ENCODE assay signal across 15 mouse cellular contexts in the genomic region with DNA sequence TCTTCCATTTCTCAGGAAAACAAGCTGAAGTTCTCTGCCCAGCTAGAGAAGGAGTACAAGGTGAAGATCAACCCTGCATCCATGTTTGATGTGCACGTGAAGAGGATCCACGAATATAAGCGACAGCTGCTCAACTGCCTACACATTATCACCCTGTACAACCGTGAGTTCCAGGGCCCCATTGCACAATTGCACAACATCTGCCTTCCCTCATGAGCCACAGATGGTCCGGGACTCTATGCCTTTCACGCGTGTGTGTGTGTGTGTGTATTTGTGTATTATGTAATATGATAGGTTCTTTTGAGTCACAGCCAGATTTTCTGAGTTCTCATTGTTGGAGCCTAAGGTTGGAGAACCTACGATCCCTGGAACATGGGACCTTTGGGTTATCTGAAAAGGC.
"Had no signal": no experiment of that assay in that cellular context is flagged by ENCODE, and none has a peak within 500 bp of the region (broad histone marks: within the 10 kb centered on the region; RNA-seq: fewer than 3 reads in every experiment).

No protein-coding gene starts in this region.

- ATAC-seq: intestine, postnatal 0 days; liver, embryonic 12.5 days had no signal

- H3K4me2 ChIP-seq: limb, embryonic 13.5 days; liver, embryonic 12.5 days; liver, embryonic 15.5 days; lung, embryonic 15.5 days; midbrain, embryonic 12.5 days had no signal

- DNase-seq: kidney, adult 2 months; kidney, postnatal 36 days; liver; lung, adult 18-20 months; lung, postnatal 10 days; thymus, adult 2 months; thymus, postnatal 14 days had no signal

- H3K27me3 ChIP-seq: limb, embryonic 13.5 days; liver, embryonic 12.5 days; liver, embryonic 15.5 days; lung, embryonic 15.5 days; midbrain, embryonic 12.5 days had no signal

- H3K4me1 ChIP-seq: limb, embryonic 10.5 days; limb, embryonic 13.5 days; liver, embryonic 12.5 days; liver, embryonic 15.5 days; lung, embryonic 15.5 days; midbrain, embryonic 12.5 days had no signal

- H3K9ac ChIP-seq: limb, embryonic 13.5 days; liver, embryonic 12.5 days; liver, embryonic 15.5 days; lung, embryonic 15.5 days; midbrain, embryonic 12.5 days had no signal

- H3K27ac ChIP-seq: kidney, postnatal 0 days; limb, embryonic 10.5 days; limb, embryonic 13.5 days; liver, embryonic 12.5 days; liver, embryonic 15.5 days; lung, embryonic 15.5 days; midbrain, embryonic 12.5 days had no signal

- H3K4me3 ChIP-seq: limb, embryonic 10.5 days; limb, embryonic 13.5 days; liver, embryonic 12.5 days; liver, embryonic 15.5 days; lung, embryonic 15.5 days; midbrain, embryonic 12.5 days had no signal

- H3K9me3 ChIP-seq: limb, embryonic 10.5 days; limb, embryonic 13.5 days; liver, embryonic 12.5 days; liver, embryonic 15.5 days; lung, embryonic 15.5 days; midbrain, embryonic 12.5 days had no signal
